Mouse (Mus musculus) mouse embryonic stem cell (cell line): ENCODE data around the gene Ccdc124.
"Not testable (repeated sequence)": the region's sequence is repeated elsewhere in the genome, so short reads cannot be mapped to it uniquely, and the experiment has no call there.

Experiments used
- in situ Hi-C, 2 experiments: fragments of 300-500 bp; cut with MboI; formaldehyde crosslinking; loops; 1 replicate in 1 of 2; 3 replicates in 1 of 2; pipeline ENCODE4 v1.14.3; 2019 to 2020; ENCODE audit warnings: low sequenced_read_pairs in 2 of 2, low pct_unique_long_range_greater_than_20kb in 1 of 2, mixed read lengths in 1 of 2; ENCODE audit not compliant: unreplicated experiment in 1 of 2

The Ccdc124 gene

DNA sequence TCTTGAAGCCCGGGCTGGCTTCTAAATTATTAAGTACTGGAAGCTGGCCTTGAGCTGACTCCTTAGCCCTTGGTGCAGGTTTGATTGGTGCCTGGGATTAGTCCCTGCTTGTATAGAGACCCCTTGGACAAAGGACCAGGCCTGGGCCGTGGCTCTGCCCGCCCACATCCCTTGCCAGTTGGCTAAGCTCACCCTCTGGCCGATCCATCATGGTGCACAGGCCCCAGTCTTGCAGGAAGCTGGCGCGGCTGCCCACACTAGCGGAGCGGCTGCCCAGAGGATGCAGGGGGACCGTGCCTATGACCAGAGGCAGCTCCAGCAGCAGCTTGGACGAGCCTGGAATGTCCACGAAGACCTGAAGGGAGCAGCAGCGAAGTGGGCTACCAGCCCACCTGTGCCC is 37.1 kb downstream of the Ccdc124 start:
- in situ Hi-C loops, result loop anchor here in 1 of 2 experiments (5.0 kb wide), 1 partner anchor 124 kb away; no protein-coding TSS in a partner anchor

GRCm38 (mm10) chr8:70834071-70834470 is 39.7 kb downstream of the Ccdc124 start:
- in situ Hi-C loops, result no loop called here

GRCm38 (mm10) chr8:70833520-70833919 is 40.2 kb downstream of the Ccdc124 start:
- in situ Hi-C loops, result no loop called here

DNA sequence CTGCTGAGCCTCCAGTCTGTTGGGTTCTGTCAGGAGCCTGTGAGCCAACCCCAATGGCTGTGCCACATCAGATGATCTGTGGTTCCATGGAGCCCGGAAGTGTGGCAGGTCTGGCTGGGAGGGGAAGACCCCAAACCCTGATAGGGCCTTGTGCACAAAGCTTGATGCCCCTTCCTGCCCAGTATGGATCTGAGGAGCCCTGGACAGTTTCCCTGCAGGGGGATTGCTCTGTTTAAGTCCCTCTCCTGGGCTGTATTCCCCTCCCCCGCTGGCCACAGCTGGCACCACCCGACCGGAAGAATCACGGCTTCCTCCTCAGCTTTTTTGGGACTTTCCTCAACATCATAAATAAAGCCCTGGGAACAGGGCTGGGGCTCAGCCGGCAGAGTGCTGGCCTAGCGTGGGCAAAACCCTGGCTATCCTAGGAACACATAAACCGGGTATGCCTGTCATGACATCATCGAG is 40.7 kb downstream of the Ccdc124 start:
- in situ Hi-C loops, result no loop called here

- in situ Hi-C loops, result no loop called here
Observed at GRCm38 (mm10) chr8:70832371-70832770, 41.4 kb downstream of the Ccdc124 start.

DNA sequence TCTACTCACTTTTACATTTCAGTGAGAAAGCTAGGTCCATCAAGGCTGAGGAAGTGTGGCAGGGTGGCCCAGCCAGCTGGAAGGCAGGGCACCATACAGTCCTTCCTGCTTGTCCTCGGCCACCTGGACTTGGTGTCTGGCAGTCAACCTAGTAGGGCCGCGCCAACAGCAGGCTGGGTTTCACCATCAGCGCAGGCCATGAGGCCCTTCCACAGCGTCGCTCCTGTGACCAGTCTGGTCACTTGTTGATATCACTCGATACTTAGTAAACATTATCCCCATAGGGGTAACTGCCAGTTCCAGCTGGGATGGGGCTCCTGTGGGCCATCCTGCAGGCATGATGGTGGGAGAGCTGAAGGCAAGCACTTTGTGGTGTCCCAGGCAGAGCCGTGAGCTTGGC is 42.2 kb downstream of the Ccdc124 start:
- in situ Hi-C loops, result no loop called here

- in situ Hi-C loops, result no loop called here
Observed at GRCm38 (mm10) chr8:70827796-70828195, 45.9 kb downstream of the Ccdc124 start.

DNA sequence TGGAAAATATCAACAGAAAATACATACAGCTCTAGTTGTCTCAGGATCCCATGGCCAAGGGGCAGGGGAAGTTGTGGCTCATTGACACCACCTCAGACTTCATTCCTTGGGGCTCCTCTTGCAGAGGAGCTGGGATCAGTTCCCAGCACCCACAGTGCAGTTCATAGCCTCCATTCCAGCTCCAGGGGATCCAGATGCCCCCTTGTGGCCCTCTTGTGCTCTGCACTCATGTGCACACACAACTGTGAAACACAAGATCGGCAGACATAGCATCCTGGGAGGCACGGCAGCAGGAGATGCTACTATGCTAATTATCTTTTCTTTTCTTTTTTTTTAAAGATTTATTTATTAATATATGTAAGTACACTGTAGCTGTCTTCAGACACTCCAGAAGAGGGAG is 46.7 kb downstream of the Ccdc124 start:
- in situ Hi-C loops, result no loop called here

- in situ Hi-C loops, result no loop called here
Observed at GRCm38 (mm10) chr8:70825816-70826215, 47.9 kb downstream of the Ccdc124 start.

DNA sequence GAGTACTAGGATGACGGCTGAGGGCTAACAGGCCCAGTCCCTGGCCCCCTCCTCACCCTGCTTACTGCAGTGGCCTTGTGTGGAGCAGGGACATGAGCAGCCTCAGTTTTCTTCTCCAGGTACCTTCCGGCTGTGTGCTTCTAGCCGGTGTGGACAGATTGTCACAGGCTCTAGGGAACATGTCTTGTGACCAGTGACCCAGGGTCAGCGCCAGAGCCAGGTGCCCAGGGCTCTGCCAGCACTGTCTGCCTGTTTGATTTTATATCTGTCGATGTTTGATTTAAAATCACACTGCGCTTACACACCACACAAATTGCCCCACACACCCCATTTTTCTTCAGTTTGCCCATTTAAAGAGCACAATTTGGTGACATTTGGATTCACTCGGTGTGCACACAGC is 49.9 kb downstream of the Ccdc124 start:
- in situ Hi-C loops, result no loop called here

DNA sequence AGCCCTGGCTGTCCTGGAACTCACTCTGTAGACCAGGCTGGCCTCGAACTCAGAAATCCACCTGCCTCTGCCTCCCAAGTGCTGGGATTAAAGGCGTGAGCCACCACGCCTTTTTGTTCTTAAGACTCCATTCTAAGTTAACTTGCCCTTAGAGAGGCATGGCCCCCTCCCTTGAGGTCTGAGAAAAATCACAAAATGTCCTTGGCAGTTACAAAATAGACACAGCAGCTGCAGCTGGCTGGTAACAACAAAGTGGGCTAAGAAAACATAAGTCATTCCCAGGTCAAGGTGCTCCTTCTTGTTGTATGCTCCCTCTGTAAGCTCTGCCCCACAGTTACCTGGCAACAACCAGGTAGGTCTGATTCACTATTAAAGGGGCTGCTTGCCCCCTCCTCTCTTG is 51.1 kb downstream of the Ccdc124 start:
- in situ Hi-C loops, result not testable (repeated sequence)

- in situ Hi-C loops, result no loop called here
Observed at GRCm38 (mm10) chr8:70821992-70822391, 51.7 kb downstream of the Ccdc124 start.

DNA sequence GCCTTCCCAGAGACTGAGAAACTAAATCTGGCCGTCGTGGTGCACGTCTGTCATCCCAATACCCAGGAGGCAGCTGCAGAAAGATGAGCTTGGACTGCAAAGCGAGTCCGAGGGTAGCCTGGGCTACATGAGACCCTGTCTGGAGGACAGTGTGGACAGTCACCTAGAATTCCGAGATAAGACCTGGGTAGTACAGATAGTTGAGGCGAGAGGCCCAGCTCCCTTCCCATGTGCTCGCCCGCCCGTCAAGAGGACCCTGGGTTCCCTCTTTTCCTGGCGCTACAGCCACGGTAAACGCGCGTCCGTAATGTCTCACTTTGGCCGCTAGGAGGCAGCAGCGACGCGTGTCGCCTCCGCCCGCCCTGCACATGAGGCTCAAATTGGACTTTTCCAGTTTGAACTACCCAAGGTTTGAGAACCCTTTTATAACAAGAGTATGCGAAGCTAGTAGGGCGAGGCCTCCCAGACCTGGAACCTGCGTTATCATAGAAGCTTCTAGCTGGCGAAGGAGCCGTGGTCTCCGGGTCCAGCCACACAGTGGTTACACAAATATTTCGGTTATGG is 52.3 kb downstream of the Ccdc124 start:
- in situ Hi-C loops, result no loop called here

DNA sequence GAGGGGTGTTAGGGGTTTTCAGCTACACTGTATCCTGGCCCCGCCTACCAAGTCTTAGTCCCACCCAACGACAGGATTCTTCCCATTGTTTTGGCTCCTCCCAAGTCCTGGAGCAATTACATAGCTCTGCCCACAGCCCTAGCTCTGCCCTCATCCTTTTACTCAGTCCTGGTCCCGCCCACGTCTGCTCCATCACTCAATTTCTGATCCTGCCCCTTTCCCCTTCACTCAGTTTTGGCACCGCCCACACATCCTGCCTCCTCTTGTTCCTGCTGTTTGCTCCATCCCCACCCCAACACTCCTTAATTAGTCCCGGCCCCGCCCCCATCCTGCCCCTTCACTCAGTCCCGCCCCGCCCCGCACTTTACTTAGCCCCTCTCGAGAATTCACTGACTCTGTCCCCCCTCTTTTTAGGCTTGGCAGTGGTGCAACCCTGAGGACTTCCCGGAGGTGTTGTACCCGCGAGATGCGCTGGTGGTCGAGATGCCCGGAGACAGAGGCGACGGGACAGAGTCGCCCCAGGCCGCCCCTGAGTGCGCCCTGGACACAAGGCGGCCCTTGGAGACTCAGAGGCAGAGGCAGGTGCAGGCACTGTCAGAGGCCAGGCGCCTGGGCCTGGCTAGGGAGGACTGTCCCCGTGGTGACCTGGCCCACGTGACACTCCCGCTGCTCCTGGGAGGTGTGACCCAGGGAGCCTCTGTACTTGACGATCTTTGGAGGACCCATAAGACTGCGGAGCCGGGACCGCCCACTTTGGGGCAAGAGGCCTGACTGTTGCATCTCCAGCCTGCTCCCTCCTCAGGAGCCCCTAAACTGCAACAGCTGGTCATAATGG is 53.4 kb downstream of the Ccdc124 start:
- in situ Hi-C loops, result no loop called here
